Mouse (Mus musculus) myocyte (in vitro differentiated cells): Measurements from ENCODE around the gene Kif12. TPM values are rescaled to one million over a fixed set of nuclear protein-coding genes. Genes with fewer than 3 reads are reported as not detected.

ENCODE experiments used
- H3K27me3 ChIP-seq: one replicate; pipeline ENCODE4 v1.6.1; 2011; ENCODE audit not compliant: control insufficient read depth, insufficient read depth, insufficient read length
- H3K36me3 ChIP-seq: one replicate; pipeline ENCODE4 v1.6.1; 2011; ENCODE audit not compliant: control insufficient read depth, insufficient read depth
- H3K4me2 ChIP-seq: one replicate; pipeline ENCODE4 v1.6.1; 2011; ENCODE audit warnings: low read depth, control low read depth
- H3K4me3 ChIP-seq: one replicate; pipeline ENCODE4 v1.5.1; 2011; ENCODE audit warnings: mild to moderate bottlenecking, control low read depth, moderate library complexity
- H3K79me2 ChIP-seq: one replicate; pipeline ENCODE4 v1.6.1; 2011; ENCODE audit not compliant: control insufficient read depth, insufficient read depth
- H3ac ChIP-seq: one replicate; pipeline ENCODE4 v1.6.1; 2011; ENCODE audit not compliant: control insufficient read depth, insufficient read length
- CEBPB ChIP-seq: IDR thresholded peaks from 2 replicates; pipeline ENCODE4 v1.6.1; 2011; ENCODE audit warnings: mild to moderate bottlenecking, moderate library complexity; ENCODE audit not compliant: poor library complexity, insufficient read depth, severe bottlenecking
- E2F4 ChIP-seq: IDR thresholded peaks from one replicate; pipeline ENCODE4 v1.6.1; 2011; ENCODE audit warnings: mild to moderate bottlenecking, control low read depth, moderate library complexity; ENCODE audit not compliant: insufficient read depth
- MAX ChIP-seq: IDR thresholded peaks from one replicate; pipeline ENCODE4 v1.6.1; 2011; ENCODE audit warnings: low read depth, mild to moderate bottlenecking, control low read depth
- MYOD1 ChIP-seq, 3 experiments: IDR thresholded peaks; one replicate each; pipeline ENCODE4 v1.6.1; 2011; ENCODE audit warnings: control low read depth in 2 of 3, low read depth in 2 of 3, mild to moderate bottlenecking in 2 of 3, moderate library complexity in 1 of 3; ENCODE audit not compliant: insufficient read length in 2 of 3, control insufficient read depth in 1 of 3
- MYOG ChIP-seq, 3 experiments: IDR thresholded peaks; one replicate each; pipeline ENCODE4 v1.6.1; 2011; ENCODE audit warnings: control low read depth in 2 of 3, low read depth in 2 of 3, mild to moderate bottlenecking in 2 of 3; ENCODE audit not compliant: insufficient read length in 2 of 3, control insufficient read depth in 1 of 3, insufficient read depth in 1 of 3
- POLR2A ChIP-seq: IDR thresholded peaks from one replicate; pipeline ENCODE4 v1.6.1; 2011; ENCODE audit warnings: low read depth, mild to moderate bottlenecking, control low read depth, moderate library complexity; ENCODE audit not compliant: insufficient read length
- POLR2AphosphoS2 ChIP-seq: IDR thresholded peaks from one replicate; pipeline ENCODE4 v1.6.1; 2011; ENCODE audit warnings: low read depth, control low read depth; ENCODE audit not compliant: insufficient read length
- REST ChIP-seq: IDR thresholded peaks from one replicate; pipeline ENCODE4 v1.6.1; 2011; ENCODE audit warnings: mild to moderate bottlenecking, control low read depth, moderate library complexity; ENCODE audit not compliant: insufficient read depth, insufficient read length
- SRF ChIP-seq: IDR thresholded peaks from one replicate; pipeline ENCODE4 v1.6.1; 2011; ENCODE audit warnings: low read depth; ENCODE audit not compliant: control insufficient read depth, insufficient read length
- TCF12 ChIP-seq: IDR thresholded peaks from one replicate; pipeline ENCODE4 v1.6.1; 2011; ENCODE audit warnings: mild to moderate bottlenecking, control low read depth; ENCODE audit not compliant: poor library complexity, insufficient read depth, severe bottlenecking
- TCF3 ChIP-seq: IDR thresholded peaks from one replicate; pipeline ENCODE4 v1.6.1; 2011; ENCODE audit warnings: low read depth, control low read depth; ENCODE audit not compliant: insufficient read length
- USF1 ChIP-seq: IDR thresholded peaks from one replicate; pipeline ENCODE4 v1.6.1; 2011; ENCODE audit warnings: low read depth, mild to moderate bottlenecking, control low read depth, moderate library complexity
- polyA plus RNA-seq: library from polyadenylated mRNA; unstranded; fragments of >200 nt; fragmentation: generic; extraction: Trizol; gene quantifications from one replicate; pipeline ENCODE4 v1.2.1, GENCODE M21; 2012; ENCODE audit warnings: missing spikeins

Kif12 gene
- polyA plus RNA-seq, 1 experiment = not detected

DNA sequence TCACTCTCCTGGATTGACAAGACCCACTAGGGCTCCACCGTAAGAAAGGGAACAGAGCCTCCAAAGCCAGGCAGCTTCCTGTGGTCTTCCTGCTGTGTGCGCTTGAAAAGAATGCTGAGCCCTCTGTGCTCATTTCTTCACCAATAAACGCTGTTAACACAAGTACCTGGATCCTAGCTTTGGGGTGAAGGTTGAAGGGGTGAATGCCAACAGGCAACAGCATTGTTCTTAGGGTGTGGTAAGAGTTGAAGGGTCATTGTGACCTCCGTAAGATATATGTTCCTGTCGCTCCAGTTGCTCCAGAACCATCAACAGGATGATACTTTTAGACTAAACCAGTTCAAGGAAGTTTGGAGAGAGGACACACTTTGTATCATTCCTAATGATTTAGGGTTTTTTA, 17.2 kb downstream of the Kif12 start, which contains the start of gene Ambp:
TSS of gene Ambp (minus strand) at position 101 of the 400 bp plus-strand sequence.
- Histone ChIP-seq H3ac (no peak within 1 kb of the TSS), H3K4me3 (no peak within 1 kb of the TSS), H3K79me2 (no peaks in the 10 kb centered on the region), H3K36me3 (no peaks in the 10 kb centered on the region), H3K27me3 (peaks cover 12% of the 10 kb centered on the region), H3K4me2 (no peak within 1 kb of the TSS)
- TF ChIP-seq MAX (no peak), TCF12 (no peak), MYOD1 (IDR thresholded peaks at IDR 0.05; ENCODE audit: control insufficient read depth in 1 of 3, insufficient read length in 2 of 3, low read depth in 2 of 3) (no peak), POLR2AphosphoS2 (no peak), REST (no peak)

DNA sequence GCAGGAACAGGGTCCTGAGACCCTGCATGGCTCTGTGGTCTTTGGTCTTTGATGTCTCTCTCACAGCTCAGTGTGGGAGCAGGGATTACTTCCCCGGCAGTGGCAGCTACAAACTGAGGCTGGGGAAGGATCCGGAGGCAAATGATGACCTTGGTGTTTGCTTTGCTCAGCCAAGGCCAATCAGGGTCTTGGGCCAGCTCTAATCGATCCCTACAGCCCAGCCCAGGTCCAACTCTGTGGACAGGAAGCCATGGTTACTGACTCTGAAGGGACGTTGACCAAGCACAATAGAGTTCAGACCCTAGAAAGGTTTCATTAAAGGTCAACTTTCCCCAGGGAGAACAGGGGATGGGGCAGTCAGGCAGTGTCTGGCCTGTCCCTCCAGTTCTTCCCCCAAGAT, 17.9 kb downstream of the Kif12 start:
- Histone ChIP-seq H3ac (no peak overlapping the region), H3K79me2 (no peaks in the 10 kb centered on the region), H3K4me3 (no peak overlapping the region), H3K4me2 (no peak overlapping the region), H3K27me3 (peaks cover 12% of the 10 kb centered on the region), H3K36me3 (no peaks in the 10 kb centered on the region)
- TF ChIP-seq E2F4 (no peak), POLR2AphosphoS2 (no peak), TCF3 (no peak), CEBPB (no peak), SRF (no peak), MYOG (IDR thresholded peaks at IDR 0.05; ENCODE audit: control insufficient read depth in 1 of 3, insufficient read depth in 1 of 3, insufficient read length in 2 of 3, low read depth in 2 of 3) (no peak), TCF12 (no peak), MYOD1 (IDR thresholded peaks at IDR 0.05; ENCODE audit: control insufficient read depth in 1 of 3, insufficient read length in 2 of 3, low read depth in 2 of 3) (no peak), POLR2A (no peak), REST (no peak), MAX (no peak), USF1 (no peak)

DNA sequence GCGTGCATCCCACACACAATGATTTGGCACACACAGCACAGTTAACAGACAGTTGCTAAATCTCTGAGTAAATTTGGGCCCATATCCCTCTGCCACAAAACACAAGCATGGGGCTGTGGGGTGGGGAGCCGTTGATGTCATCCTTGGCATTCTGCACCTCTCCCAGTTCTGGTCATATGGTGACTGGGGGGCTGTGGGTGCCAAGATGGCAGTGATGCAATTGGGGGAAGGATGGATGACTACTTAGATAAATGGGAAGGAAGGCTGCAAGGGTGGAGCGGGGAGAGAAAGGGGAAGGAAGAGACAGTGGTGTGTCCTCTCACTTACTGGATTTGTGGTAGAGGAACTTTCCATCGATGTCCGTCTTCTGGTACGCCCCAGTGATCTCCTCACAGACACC, 20.8 kb downstream of the Kif12 start:
- H3ac ChIP-seq = no peak overlapping the region
- no peaks in the 10 kb centered on the region for H3K36me3 ChIP-seq
- TF ChIP-seq MYOG (IDR thresholded peaks at IDR 0.05; ENCODE audit: control insufficient read depth in 1 of 3, insufficient read depth in 1 of 3, insufficient read length in 2 of 3, low read depth in 2 of 3) (no peak), CEBPB (no peak), SRF (no peak), TCF12 (no peak), MAX (no peak), USF1 (no peak), TCF3 (no peak), E2F4 (no peak), POLR2A (no peak), REST (no peak), MYOD1 (IDR thresholded peaks at IDR 0.05; ENCODE audit: control insufficient read depth in 1 of 3, insufficient read length in 2 of 3, low read depth in 2 of 3) (no peak), POLR2AphosphoS2 (no peak)
- H3K79me2 ChIP-seq = no peaks in the 10 kb centered on the region
- H3K4me3 ChIP-seq = no peak overlapping the region
- H3K27me3 ChIP-seq = peaks cover 6% of the 10 kb centered on the region
- no peak overlapping the region for H3K4me2 ChIP-seq

DNA sequence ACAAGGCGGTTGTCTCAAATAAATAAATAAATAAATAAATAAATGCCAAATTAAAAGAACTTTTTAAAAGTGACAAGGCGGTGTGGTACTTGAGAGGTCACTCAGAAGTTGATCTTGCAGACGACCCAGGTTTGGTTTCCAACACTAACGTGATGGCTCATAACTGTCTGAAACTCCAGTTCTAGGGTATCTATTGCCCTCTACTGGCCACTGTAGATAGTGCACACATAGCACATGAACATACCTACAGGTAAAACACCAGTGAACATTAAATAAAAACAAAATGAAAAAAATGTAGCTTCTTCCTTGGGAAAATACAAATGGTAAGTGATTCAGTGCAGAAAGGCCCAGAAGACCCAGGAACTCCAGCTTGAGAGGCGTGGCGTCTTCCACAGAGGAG, 24.7 kb downstream of the Kif12 start:
- Histone ChIP-seq H3K4me2 (no peak overlapping the region), H3K36me3 (no peaks in the 10 kb centered on the region), H3K4me3 (no peak overlapping the region), H3K79me2 (no peaks in the 10 kb centered on the region), H3K27me3 (peaks cover 16% of the 10 kb centered on the region), H3ac (no peak overlapping the region)
- TF ChIP-seq TCF12 (no peak), MAX (no peak), REST (no peak), POLR2A (no peak), SRF (no peak)

DNA sequence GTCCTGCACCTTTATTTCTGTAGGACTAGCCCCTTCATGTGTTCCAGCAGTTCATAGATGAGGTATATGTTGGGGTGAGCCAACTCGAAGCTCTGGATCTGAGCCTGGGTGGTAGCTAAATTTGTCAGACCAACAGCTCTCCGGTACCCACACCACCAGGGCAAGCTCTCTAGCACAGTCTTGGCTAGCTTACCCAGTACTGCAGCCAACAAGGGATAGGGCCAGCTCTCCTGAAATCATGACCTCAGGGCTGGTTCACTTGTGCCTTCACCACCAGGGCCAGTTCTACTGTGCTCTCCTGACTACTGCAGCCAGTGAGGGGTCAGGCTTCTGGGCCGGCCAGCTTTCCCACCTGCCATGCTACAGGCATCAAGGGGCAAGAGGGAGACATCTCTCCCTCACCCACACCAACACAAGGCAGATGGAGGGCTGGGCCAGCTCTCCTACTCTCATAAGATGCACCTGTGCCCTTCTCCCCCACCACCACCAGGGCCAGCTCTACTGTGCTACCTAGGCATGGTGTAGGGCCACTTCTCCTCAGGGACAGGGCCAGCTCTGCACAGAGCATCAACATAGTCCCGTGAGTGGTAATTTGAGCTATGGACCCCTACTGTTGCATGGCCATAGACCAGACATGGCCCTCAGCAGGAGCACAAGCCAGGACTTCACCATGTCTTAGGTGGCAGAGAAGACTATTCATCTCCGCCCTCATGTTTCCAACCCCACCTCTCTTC, 41.9 kb downstream of the Kif12 start:
- Histone ChIP-seq H3K27me3 (peaks cover 11% of the 10 kb centered on the region), H3K4me2 (no peak overlapping the region), H3K4me3 (no peak overlapping the region), H3ac (no peak overlapping the region), H3K36me3 (no peaks in the 10 kb centered on the region), H3K79me2 (no peaks in the 10 kb centered on the region)
- TF ChIP-seq MYOG (IDR thresholded peaks at IDR 0.05; ENCODE audit: control insufficient read depth in 1 of 3, insufficient read depth in 1 of 3, insufficient read length in 2 of 3, low read depth in 2 of 3) (no peak), TCF12 (no peak), REST (no peak), MAX (no peak)
